Mouse (Mus musculus): ENCODE measurements around the gene Notum. TPM values are rescaled to one million over a fixed set of nuclear protein-coding genes. Genes with fewer than 3 reads are reported as not detected.
"Not testable (repeated sequence)": the region's sequence is repeated elsewhere in the genome, so short reads cannot be mapped to it uniquely, and the experiment has no call there.

The Notum gene
- polyA plus RNA-seq, 1 experiment from 2014 or later = not detected

- Histone ChIP-seq H3K36me3 (ENCODE audit: inconsistent target) (peaks cover 37% of the 10 kb centered on the region; the same call in 1 of the 2 replicates), H3K4me3 (ENCODE audit: inconsistent target) (no peak overlapping the region), H3K27ac (no peak overlapping the region), H3K79me2 (ENCODE audit: inconsistent target) (peaks cover 2% of the 10 kb centered on the region; the same call in 1 of the 2 replicates)
- 42% methylated on average over 3 of the region's 3 CpGs for WGBS (ENCODE audit: missing documents)
These were observed 28.4 kb upstream of the Notum start for GRCm38 (mm10) chr11:120689365-120689764.

GRCm38 (mm10) chr11:120686650-120687272, 25.8 kb upstream of the Notum start:
- H3K79me2 ChIP-seq (ENCODE audit: inconsistent target) = peaks cover 5% of the 10 kb centered on the region; the same call in 1 of the 2 replicates
- no peak overlapping the region for H3K4me3 ChIP-seq (ENCODE audit: inconsistent target)
- H3K36me3 ChIP-seq (ENCODE audit: inconsistent target) = peaks cover 37% of the 10 kb centered on the region; the same call in 1 of the 2 replicates
- H3K27ac ChIP-seq = no peak overlapping the region
- 96% methylated on average over 20 of the region's 20 CpGs for WGBS (ENCODE audit: missing documents)

GRCm38 (mm10) chr11:120684660-120685059, 23.7 kb upstream of the Notum start:
- H3K4me3 ChIP-seq (ENCODE audit: inconsistent target) = no peak overlapping the region
- 89% methylated on average over 2 of the region's 2 CpGs for WGBS (ENCODE audit: missing documents)
- H3K27ac ChIP-seq = no peak overlapping the region
- H3K36me3 ChIP-seq (ENCODE audit: inconsistent target) = peaks cover 57% of the 10 kb centered on the region
- peaks cover 5% of the 10 kb centered on the region; the same call in 1 of the 2 replicates for H3K79me2 ChIP-seq (ENCODE audit: inconsistent target)

- no peak overlapping the region for H3K27ac ChIP-seq
- WGBS (ENCODE audit: missing documents) = 100% methylated on average over 2 of the region's 2 CpGs
- H3K4me3 ChIP-seq (ENCODE audit: inconsistent target) = no peak overlapping the region
- H3K36me3 ChIP-seq (ENCODE audit: inconsistent target) = peaks cover 59% of the 10 kb centered on the region
- peaks cover 5% of the 10 kb centered on the region; the same call in 1 of the 2 replicates for H3K79me2 ChIP-seq (ENCODE audit: inconsistent target)
These were observed 23.1 kb upstream of the Notum start for GRCm38 (mm10) chr11:120684086-120684485.

GRCm38 (mm10) chr11:120683536-120683935, 22.6 kb upstream of the Notum start:
- H3K36me3 ChIP-seq (ENCODE audit: inconsistent target) = peaks cover 56% of the 10 kb centered on the region
- H3K4me3 ChIP-seq (ENCODE audit: inconsistent target) = no peak overlapping the region
- no peak overlapping the region for H3K27ac ChIP-seq
- 90% methylated on average over 3 of the region's 3 CpGs for WGBS (ENCODE audit: missing documents)
- peaks cover 5% of the 10 kb centered on the region; the same call in 1 of the 2 replicates for H3K79me2 ChIP-seq (ENCODE audit: inconsistent target)

GRCm38 (mm10) chr11:120682683-120683082, 21.7 kb upstream of the Notum start:
- Histone ChIP-seq H3K27ac (no peak overlapping the region), H3K4me3 (ENCODE audit: inconsistent target) (no peak overlapping the region), H3K36me3 (ENCODE audit: inconsistent target) (peaks cover 63% of the 10 kb centered on the region), H3K79me2 (ENCODE audit: inconsistent target) (peaks cover 5% of the 10 kb centered on the region; the same call in 1 of the 2 replicates)
- 85% methylated on average over 5 of the region's 5 CpGs for WGBS (ENCODE audit: missing documents)

GRCm38 (mm10) chr11:120679909-120680308, 18.9 kb upstream of the Notum start:
- Histone ChIP-seq H3K4me3 (ENCODE audit: inconsistent target) (no peak overlapping the region), H3K36me3 (ENCODE audit: inconsistent target) (peaks cover 46% of the 10 kb centered on the region), H3K27ac (no peak overlapping the region), H3K79me2 (ENCODE audit: inconsistent target) (peaks cover 21% of the 10 kb centered on the region; the same call in 1 of the 2 replicates)
- 73% methylated on average over 3 of the region's 3 CpGs for WGBS (ENCODE audit: missing documents)

- H3K36me3 ChIP-seq (ENCODE audit: inconsistent target) = peaks cover 36% of the 10 kb centered on the region
- 93% methylated on average over 4 of the region's 4 CpGs for WGBS (ENCODE audit: missing documents)
- no peak overlapping the region for H3K4me3 ChIP-seq (ENCODE audit: inconsistent target)
- H3K79me2 ChIP-seq (ENCODE audit: inconsistent target) = peaks cover 32% of the 10 kb centered on the region; the same call in 1 of the 2 replicates
- no peak overlapping the region for H3K27ac ChIP-seq
These were observed 16.0 kb upstream of the Notum start for GRCm38 (mm10) chr11:120676951-120677350.

GRCm38 (mm10) chr11:120675875-120676274, 14.9 kb upstream of the Notum start:
- H3K27ac ChIP-seq; H3K4me3 ChIP-seq (ENCODE audit: inconsistent target): not testable (repeated sequence)
- peaks cover 29% of the 10 kb centered on the region for H3K36me3 ChIP-seq (ENCODE audit: inconsistent target)
- H3K79me2 ChIP-seq (ENCODE audit: inconsistent target) = peaks cover 32% of the 10 kb centered on the region; the same call in 1 of the 2 replicates
- 100% methylated on average over 1 of the region's 5 CpGs for WGBS (ENCODE audit: missing documents)

GRCm38 (mm10) chr11:120673594-120674122, 12.7 kb upstream of the Notum start:
- Histone ChIP-seq H3K27ac (peak overlapping the region; percentile 88), H3K36me3 (ENCODE audit: inconsistent target) (peaks cover 10% of the 10 kb centered on the region), H3K4me3 (ENCODE audit: inconsistent target) (peak overlapping the region; percentile 74), H3K79me2 (ENCODE audit: inconsistent target) (peaks cover 32% of the 10 kb centered on the region; the same call in 1 of the 2 replicates)
- WGBS (ENCODE audit: missing documents) = 24% methylated on average over 10 of the region's 12 CpGs

- WGBS (ENCODE audit: missing documents) = under 1% methylated on average over 82 of the region's 83 CpGs
- peaks cover 32% of the 10 kb centered on the region; the same call in 1 of the 2 replicates for H3K79me2 ChIP-seq (ENCODE audit: inconsistent target)
- H3K4me3 ChIP-seq (ENCODE audit: inconsistent target) = peak within 1 kb of the TSS; percentile 74
- H3K27ac ChIP-seq = peak within 1 kb of the TSS; percentile 88
- H3K36me3 ChIP-seq (ENCODE audit: inconsistent target) = peaks cover 3% of the 10 kb centered on the region; the same call in 1 of the 2 replicates
These were observed 12.0 kb upstream of the Notum start, which contains the start of gene Aspscr1 for GRCm38 (mm10) chr11:120672687-120673593. Gene Aspscr1, plus strand, starts transcription at chr11:120672973.

GRCm38 (mm10) chr11:120666617-120667016, 5.6 kb upstream of the Notum start:
- WGBS (ENCODE audit: missing documents) = 86% methylated on average over 3 of the region's 3 CpGs
- H3K4me3 ChIP-seq (ENCODE audit: inconsistent target) = no peak overlapping the region
- H3K79me2 ChIP-seq (ENCODE audit: inconsistent target) = no peaks in the 10 kb centered on the region
- no peak overlapping the region for H3K27ac ChIP-seq
- no peaks in the 10 kb centered on the region for H3K36me3 ChIP-seq (ENCODE audit: inconsistent target)

- H3K79me2 ChIP-seq (ENCODE audit: inconsistent target) = no peaks in the 10 kb centered on the region
- H3K4me3 ChIP-seq (ENCODE audit: inconsistent target) = no peak overlapping the region
- 94% methylated on average over 3 of the region's 3 CpGs for WGBS (ENCODE audit: missing documents)
- no peak overlapping the region for H3K27ac ChIP-seq
- H3K36me3 ChIP-seq (ENCODE audit: inconsistent target) = no peaks in the 10 kb centered on the region
These were observed 4.4 kb upstream of the Notum start for GRCm38 (mm10) chr11:120665406-120665805.

- H3K36me3 ChIP-seq (ENCODE audit: inconsistent target) = no peaks in the 10 kb centered on the region
- H3K4me3 ChIP-seq (ENCODE audit: inconsistent target) = no peak overlapping the region
- no peak overlapping the region for H3K27ac ChIP-seq
- WGBS (ENCODE audit: missing documents) = 96% methylated on average over 5 of the region's 5 CpGs
- H3K79me2 ChIP-seq (ENCODE audit: inconsistent target) = no peaks in the 10 kb centered on the region
These were observed 2.7 kb upstream of the Notum start for GRCm38 (mm10) chr11:120663714-120664113.

Data from macrophage (primary cell).